Mouse (Mus musculus): ENCODE measurements around the gene Lmbrd2. TPM values are rescaled to one million over a fixed set of nuclear protein-coding genes. Genes with fewer than 3 reads are reported as not detected.

The Lmbrd2 gene
- polyA plus RNA-seq (2014; fragmentation: Nextera tagmentation; extraction: Ambion mirVana), result 4.4 and 5.2 TPM in 2 replicates

GRCm38 (mm10) chr15:9140252-9140680, at the start of gene Lmbrd2:
Gene Lmbrd2 (plus strand): TSS chr15:9140550.
- Histone ChIP-seq H3K27me3 (ENCODE audit: control insufficient read depth, insufficient read depth, low read length) (no peaks in the 10 kb centered on the region), H3K4me2 (peak within 1 kb of the TSS; percentile 73), H3K4me1 (ENCODE audit: control insufficient read depth, insufficient read depth, low read length) (peaks cover 11% of the 10 kb centered on the region; the same call in 1 of the 2 replicates), H3K27ac (ENCODE audit: low read depth, low read length) (peak within 1 kb of the TSS; percentile 35; the same call in 1 of the 2 replicates), H3K36me3 (ENCODE audit: control insufficient read depth, insufficient read depth, low read length) (peaks cover 5% of the 10 kb centered on the region), H3K4me3 (ENCODE audit: low read depth, low read length) (peak within 1 kb of the TSS; percentile 85), H3K9me3 (ENCODE audit: control insufficient read depth, low read length) (no peaks in the 10 kb centered on the region), H3K9ac (ENCODE audit: low read length) (peak within 1 kb of the TSS; percentile 79)
- ATAC-seq (ENCODE audit: low FRiP score) (peak; percentile 99), DNase-seq (ENCODE audit: low spot score, missing footprints) (peak; percentile 99)
- 0% methylated on average over 25 of the region's 34 CpGs for WGBS

DNA sequence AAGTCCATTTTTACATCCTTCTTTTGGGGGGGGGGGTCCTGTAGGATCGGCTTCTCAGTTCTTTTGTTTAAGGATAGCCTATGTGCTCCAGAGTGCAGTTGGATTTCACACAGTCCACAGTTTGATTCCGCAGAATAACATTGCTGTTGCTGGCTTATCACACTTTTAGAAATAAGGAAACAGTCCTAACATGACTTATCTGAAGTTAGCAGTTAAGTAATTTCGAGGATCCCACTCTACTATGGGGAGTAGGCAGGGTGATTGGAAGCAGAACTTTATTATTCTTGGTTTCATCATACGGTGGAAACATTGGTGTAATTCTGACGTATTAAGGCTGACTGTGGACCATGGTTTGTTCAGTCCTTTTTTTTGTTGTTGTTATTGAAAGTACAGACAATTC, 49.7 kb upstream of the Lmbrd2 start:
- Histone ChIP-seq H3K4me3 (ENCODE audit: low read depth, low read length) (no peak overlapping the region), H3K27ac (ENCODE audit: low read depth, low read length) (no peak overlapping the region), H3K9me3 (ENCODE audit: control insufficient read depth, low read length) (no peaks in the 10 kb centered on the region), H3K9ac (ENCODE audit: low read length) (no peak overlapping the region), H3K36me3 (ENCODE audit: control insufficient read depth, insufficient read depth, low read length) (no peaks in the 10 kb centered on the region), H3K27me3 (ENCODE audit: control insufficient read depth, insufficient read depth, low read length) (no peaks in the 10 kb centered on the region), H3K4me2 (no peak overlapping the region), H3K4me1 (ENCODE audit: control insufficient read depth, insufficient read depth, low read length) (peaks cover 11% of the 10 kb centered on the region)
- 94% methylated on average over 5 of the region's 5 CpGs for WGBS
- no peak for ATAC-seq (ENCODE audit: low FRiP score)
- DNase-seq (ENCODE audit: low spot score, missing footprints), result no peak

DNA sequence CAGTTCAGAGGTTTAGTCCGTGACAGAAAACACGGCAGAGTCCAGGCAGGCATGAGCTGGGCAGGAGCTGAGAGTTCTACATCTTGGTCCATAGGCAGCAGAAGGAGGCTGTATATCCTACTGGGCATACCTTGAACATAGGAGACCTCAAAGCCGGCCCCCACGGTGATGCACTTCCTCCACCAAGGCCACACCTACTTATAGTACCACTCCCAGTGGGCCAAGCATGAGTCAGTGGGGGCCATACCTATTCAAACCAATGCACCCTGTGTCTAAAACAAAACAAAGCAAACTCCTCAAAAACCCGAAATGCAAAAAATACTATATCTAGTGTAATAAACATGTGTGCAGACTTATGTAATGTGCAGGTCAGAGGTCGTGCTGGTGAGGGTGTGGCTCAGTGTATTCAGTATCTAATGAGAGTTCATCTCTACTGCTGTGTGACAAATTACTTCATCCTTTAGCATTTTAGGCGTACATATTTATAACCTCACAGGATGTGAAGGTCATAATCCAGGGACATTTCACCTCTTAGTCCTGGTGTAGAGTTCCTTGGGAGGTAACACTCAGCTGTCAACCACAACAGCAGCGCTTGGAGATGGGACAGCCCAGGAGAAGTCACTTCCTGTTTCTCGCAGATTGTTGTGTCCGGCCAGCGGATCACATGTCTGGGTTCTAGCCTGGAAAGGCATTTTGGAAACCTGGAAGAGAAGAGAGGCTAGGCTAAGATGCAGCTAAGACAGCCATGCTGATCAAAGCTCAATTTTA, 46.6 kb upstream of the Lmbrd2 start:
- 75% methylated on average over 11 of the region's 11 CpGs for WGBS

DNA sequence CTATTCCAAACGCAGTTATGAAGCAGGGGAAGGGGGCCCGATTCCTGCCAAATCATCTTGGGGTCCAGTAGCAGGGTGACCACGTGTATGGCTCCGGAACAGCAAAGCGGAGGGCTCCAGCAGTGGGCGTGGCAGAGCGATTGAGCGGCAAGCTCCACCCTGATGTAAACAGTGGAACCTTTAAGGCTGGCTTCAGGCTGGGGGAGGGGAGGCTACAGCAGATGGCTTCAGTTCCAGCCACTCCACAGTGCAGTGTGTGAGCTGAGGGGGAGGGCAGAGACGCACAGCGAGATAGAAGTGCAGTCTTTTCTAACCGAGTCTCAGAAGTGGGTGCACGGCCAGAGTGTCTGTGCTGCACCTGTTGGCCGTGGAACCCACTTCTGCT, 46.0 kb upstream of the Lmbrd2 start:
- H3K36me3 ChIP-seq (ENCODE audit: control insufficient read depth, insufficient read depth, low read length), result no peaks in the 10 kb centered on the region

More for the DNA sequence above, 46.6 kb upstream of the Lmbrd2 start:
- H3K4me3 ChIP-seq (ENCODE audit: low read depth, low read length), result no peak overlapping the region
- no peaks in the 10 kb centered on the region for H3K27me3 ChIP-seq (ENCODE audit: control insufficient read depth, insufficient read depth, low read length)
- H3K27ac ChIP-seq (ENCODE audit: low read depth, low read length), result no peak overlapping the region
- no peaks in the 10 kb centered on the region for H3K36me3 ChIP-seq (ENCODE audit: control insufficient read depth, insufficient read depth, low read length)
- ATAC-seq (ENCODE audit: low FRiP score) (peak; percentile 65), DNase-seq (ENCODE audit: low spot score, missing footprints) (no peak)
- H3K9ac ChIP-seq (ENCODE audit: low read length), result no peak overlapping the region
- H3K4me2 ChIP-seq, result no peak overlapping the region
- H3K4me1 ChIP-seq (ENCODE audit: control insufficient read depth, insufficient read depth, low read length), result peaks cover 11% of the 10 kb centered on the region
- H3K9me3 ChIP-seq (ENCODE audit: control insufficient read depth, low read length), result no peaks in the 10 kb centered on the region

DNA sequence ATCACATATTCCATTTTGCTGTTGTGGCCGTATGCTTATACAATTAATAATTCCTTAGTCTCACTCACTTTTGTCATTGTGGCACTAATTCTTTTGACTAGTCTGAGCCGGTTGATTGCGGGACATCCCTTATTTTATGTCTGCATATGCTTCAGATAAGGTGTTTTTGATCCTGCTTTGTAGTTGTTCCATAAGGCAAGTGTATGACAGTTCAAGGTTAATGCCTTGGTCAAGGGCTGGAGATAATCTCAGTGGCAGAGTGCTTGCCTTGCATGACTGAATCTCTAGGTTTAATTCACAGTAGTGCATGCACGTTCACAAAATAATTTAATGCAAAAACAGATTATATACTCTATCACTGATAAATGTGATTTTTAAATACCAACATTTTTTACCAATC, 43.5 kb upstream of the Lmbrd2 start:
- no peak overlapping the region for H3K4me3 ChIP-seq (ENCODE audit: low read depth, low read length)
- DNase-seq (ENCODE audit: low spot score, missing footprints) (no peak), ATAC-seq (ENCODE audit: low FRiP score) (no peak)
- H3K27ac ChIP-seq (ENCODE audit: low read depth, low read length), result no peak overlapping the region
- 94% methylated on average over 4 of the region's 4 CpGs for WGBS
- no peaks in the 10 kb centered on the region for H3K36me3 ChIP-seq (ENCODE audit: control insufficient read depth, insufficient read depth, low read length)
- no peak overlapping the region for H3K9ac ChIP-seq (ENCODE audit: low read length)
- no peak overlapping the region for H3K4me2 ChIP-seq
- H3K4me1 ChIP-seq (ENCODE audit: control insufficient read depth, insufficient read depth, low read length), result peaks cover 7% of the 10 kb centered on the region
- no peaks in the 10 kb centered on the region for H3K9me3 ChIP-seq (ENCODE audit: control insufficient read depth, low read length)
- H3K27me3 ChIP-seq (ENCODE audit: control insufficient read depth, insufficient read depth, low read length), result no peaks in the 10 kb centered on the region

More for the DNA sequence above, 46.0 kb upstream of the Lmbrd2 start:
- Histone ChIP-seq H3K9me3 (ENCODE audit: control insufficient read depth, low read length) (no peaks in the 10 kb centered on the region), H3K4me2 (no peak overlapping the region), H3K27me3 (ENCODE audit: control insufficient read depth, insufficient read depth, low read length) (no peaks in the 10 kb centered on the region), H3K9ac (ENCODE audit: low read length) (no peak overlapping the region), H3K4me1 (ENCODE audit: control insufficient read depth, insufficient read depth, low read length) (peaks cover 8% of the 10 kb centered on the region), H3K4me3 (ENCODE audit: low read depth, low read length) (no peak overlapping the region), H3K27ac (ENCODE audit: low read depth, low read length) (no peak overlapping the region)
- DNase-seq (ENCODE audit: low spot score, missing footprints) (peak; percentile 88), ATAC-seq (ENCODE audit: low FRiP score) (peak; percentile 96)
- WGBS, result 33% methylated on average over 13 of the region's 13 CpGs

- Histone ChIP-seq H3K9ac (ENCODE audit: low read length) (no peak overlapping the region), H3K4me3 (ENCODE audit: low read depth, low read length) (no peak overlapping the region), H3K4me2 (no peak overlapping the region), H3K4me1 (ENCODE audit: control insufficient read depth, insufficient read depth, low read length) (no peaks in the 10 kb centered on the region), H3K36me3 (ENCODE audit: control insufficient read depth, insufficient read depth, low read length) (no peaks in the 10 kb centered on the region), H3K27me3 (ENCODE audit: control insufficient read depth, insufficient read depth, low read length) (no peaks in the 10 kb centered on the region), H3K27ac (ENCODE audit: low read depth, low read length) (no peak overlapping the region), H3K9me3 (ENCODE audit: control insufficient read depth, low read length) (no peaks in the 10 kb centered on the region)
- no peak for DNase-seq (ENCODE audit: low spot score, missing footprints)
- peak; percentile 52; the same call in 1 of the 2 replicates for ATAC-seq (ENCODE audit: low FRiP score)
- 82% methylated on average over 10 of the region's 10 CpGs for WGBS
These were observed 39.8 kb upstream of the Lmbrd2 start for GRCm38 (mm10) chr15:9100446-9101077.

DNA sequence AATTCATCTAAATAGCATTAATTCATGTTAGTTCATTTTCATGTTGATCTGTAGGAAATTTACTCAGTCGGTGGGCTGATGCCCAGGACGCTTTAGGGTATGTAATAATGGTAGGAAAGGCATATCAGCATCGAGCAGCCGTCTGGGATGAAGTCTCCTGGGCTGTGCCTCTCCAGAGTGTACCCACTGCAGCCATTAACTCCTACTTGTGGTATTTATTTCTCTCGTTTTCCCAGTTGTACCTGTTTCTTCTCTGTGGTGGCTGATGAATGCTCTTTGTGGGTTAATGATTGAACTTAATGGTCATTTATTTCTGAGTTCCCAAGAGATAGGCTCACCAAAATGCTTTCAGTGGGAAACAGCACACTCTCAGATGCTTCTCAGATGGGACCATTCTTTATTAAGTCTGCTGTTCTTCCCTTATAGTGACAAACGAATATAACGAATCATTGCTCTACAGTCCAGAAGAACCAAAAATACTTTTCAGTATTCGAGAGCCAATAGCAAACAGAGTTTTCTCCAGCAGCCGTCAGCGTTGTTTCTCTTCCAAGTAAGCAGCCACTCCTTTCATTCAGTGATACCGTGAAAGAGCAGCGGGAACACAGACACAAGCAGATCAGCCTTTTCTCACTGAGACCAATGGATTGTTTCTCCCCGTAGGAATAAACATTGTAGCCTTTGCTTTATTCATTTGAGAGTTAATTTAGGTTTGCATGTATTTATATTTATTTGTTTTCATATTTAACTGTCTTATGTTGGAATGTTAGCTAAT, 33.9 kb upstream of the Lmbrd2 start:
- 94% methylated on average over 13 of the region's 13 CpGs for WGBS
- no peaks in the 10 kb centered on the region for H3K4me1 ChIP-seq (ENCODE audit: control insufficient read depth, insufficient read depth, low read length)

DNA sequence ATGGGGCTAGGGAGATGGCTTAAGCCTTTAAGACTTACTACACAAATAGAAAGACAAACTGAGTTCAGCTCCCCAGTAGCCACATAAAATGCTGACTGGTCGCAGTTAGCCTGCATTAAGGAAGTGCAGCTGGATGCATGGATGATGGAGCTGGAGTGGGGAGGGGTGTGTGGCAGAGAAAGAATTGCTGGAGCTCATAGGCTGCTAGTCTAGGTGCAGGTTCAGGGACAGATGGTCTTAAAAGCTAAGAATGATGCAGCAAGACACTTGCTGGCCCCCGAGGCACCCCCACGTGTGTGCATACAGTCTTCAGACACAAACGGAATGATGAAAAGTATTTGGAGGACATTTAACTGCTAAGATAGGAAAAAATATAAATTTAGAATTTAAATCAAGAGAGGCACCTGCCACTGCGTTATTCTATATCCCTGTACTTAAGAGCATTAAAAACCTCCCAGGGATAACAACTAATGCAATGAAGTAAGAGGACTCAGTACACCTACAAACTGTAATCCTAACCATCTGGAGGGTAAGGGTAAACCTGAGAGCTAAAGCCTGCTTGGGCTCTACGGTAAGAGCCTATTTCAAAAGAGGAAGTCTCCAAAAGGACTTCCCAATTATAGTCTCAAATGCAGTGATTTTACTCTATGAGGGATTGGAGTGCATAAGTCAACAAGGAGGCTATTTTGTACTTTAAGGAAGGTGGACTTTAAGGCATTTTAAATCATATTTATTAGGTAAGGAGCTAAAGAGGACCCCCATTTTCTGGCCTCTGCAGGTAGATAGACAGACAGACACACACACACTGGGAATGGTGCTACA, 29.6 kb upstream of the Lmbrd2 start:
- Histone ChIP-seq H3K4me2 (no peak overlapping the region), H3K36me3 (ENCODE audit: control insufficient read depth, insufficient read depth, low read length) (peaks cover 9% of the 10 kb centered on the region), H3K27ac (ENCODE audit: low read depth, low read length) (no peak overlapping the region), H3K9me3 (ENCODE audit: control insufficient read depth, low read length) (no peaks in the 10 kb centered on the region), H3K9ac (ENCODE audit: low read length) (no peak overlapping the region), H3K4me1 (ENCODE audit: control insufficient read depth, insufficient read depth, low read length) (no peaks in the 10 kb centered on the region), H3K4me3 (ENCODE audit: low read depth, low read length) (no peak overlapping the region), H3K27me3 (ENCODE audit: control insufficient read depth, insufficient read depth, low read length) (no peaks in the 10 kb centered on the region)
- 90% methylated on average over 6 of the region's 6 CpGs for WGBS
- ATAC-seq (ENCODE audit: low FRiP score) (no peak), DNase-seq (ENCODE audit: low spot score, missing footprints) (peak; percentile 79)

More for the DNA sequence above, 33.9 kb upstream of the Lmbrd2 start:
- Histone ChIP-seq H3K27ac (ENCODE audit: low read depth, low read length) (no peak overlapping the region), H3K27me3 (ENCODE audit: control insufficient read depth, insufficient read depth, low read length) (no peaks in the 10 kb centered on the region), H3K4me2 (no peak overlapping the region), H3K9ac (ENCODE audit: low read length) (no peak overlapping the region), H3K9me3 (ENCODE audit: control insufficient read depth, low read length) (no peaks in the 10 kb centered on the region), H3K36me3 (ENCODE audit: control insufficient read depth, insufficient read depth, low read length) (no peaks in the 10 kb centered on the region), H3K4me3 (ENCODE audit: low read depth, low read length) (no peak overlapping the region)
- DNase-seq (ENCODE audit: low spot score, missing footprints) (no peak), ATAC-seq (ENCODE audit: low FRiP score) (no peak)
